Mouse (Mus musculus) heart, postnatal 0 days (tissue): ENCODE measurements at regions not wholly inside any gene's neighbourhood (a gene's known extent, or its start where the extent isn't known, plus 50 kb on each side); places are given as distances from the start of the nearest gene placed in this dataset.

Experiments
- CTCF ChIP-seq: IDR thresholded peaks from 2 replicates; pipeline ENCODE4 v1.5.1; 2016; ENCODE audit warnings: antibody characterized with exemption, control low read depth, low read depth
- EP300 ChIP-seq: IDR thresholded peaks from 2 replicates; pipeline ENCODE4 v1.6.1; 2016; ENCODE audit warnings: antibody characterized with exemption, low read depth

DNA sequence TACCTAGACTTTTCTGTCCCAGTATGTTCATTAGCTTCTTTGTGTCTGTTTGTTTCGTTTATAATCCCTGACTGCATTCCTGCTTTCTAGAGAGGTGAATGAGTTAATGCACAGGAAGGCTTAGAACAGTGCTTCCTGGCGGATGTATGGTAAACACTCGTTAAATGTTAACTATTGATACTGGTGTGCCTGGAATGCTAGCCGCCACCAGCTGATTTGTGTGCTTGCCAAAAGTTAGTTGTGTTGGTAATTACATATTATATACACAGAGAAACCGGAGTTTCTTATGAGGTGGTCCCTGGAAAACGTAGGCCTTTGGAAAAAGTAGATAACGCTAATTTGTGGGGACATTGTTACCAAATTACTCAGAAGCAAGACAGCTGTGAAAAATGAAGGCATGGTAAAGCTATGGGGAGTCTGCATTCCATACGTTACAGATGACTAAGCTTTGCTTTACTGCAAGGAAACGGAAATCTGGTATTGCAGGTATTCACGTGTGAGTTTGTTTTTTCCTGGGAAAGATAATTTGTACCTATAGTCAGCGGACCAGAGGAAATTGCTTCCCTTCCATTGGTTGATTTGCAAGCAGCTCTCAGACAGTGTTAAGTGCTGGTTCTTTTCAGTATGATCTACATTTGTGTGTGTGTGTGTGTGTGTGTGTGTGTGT is 1205.9 kb upstream of the A1bg start:
- TF ChIP-seq CTCF (no peak), EP300 (no peak)
